Comparison of ENCODE assay signal across 12 mouse cellular contexts in genomic region chr4:98002206-98002605, GRCm38 (mm10).
A peak's percentile ranks its signal among the peaks of the same experiment; 100 is the strongest.
DNase-seq lines count a peak whose midpoint lies in the region; ATAC-seq and TF ChIP-seq lines count a peak whose summit lies in the region.
"Had no signal": no experiment of that assay in that cellular context is flagged by ENCODE, and none has a peak within 500 bp of the region (broad histone marks: within the 10 kb centered on the region; RNA-seq: fewer than 3 reads in every experiment).

No protein-coding gene starts in this region.

- H3K27ac ChIP-seq in heart, embryonic 10.5 days: peak overlapping the region; percentile 26; the same call in 1 of the 2 replicates
- 0 out of 2 replicates have a peak overlapping the region, but pooled peaks have one; percentile 73 for H3K27ac ChIP-seq in liver, postnatal 0 days (ENCODE audit: low read depth)
- peak overlapping the region; percentile 80 for H3K27ac ChIP-seq in forebrain, embryonic 15.5 days (replicated peaks)
- H3K27ac ChIP-seq in neural tube, embryonic 14.5 days (ENCODE audit: low read depth, low read length): 0 out of 2 replicates have a peak overlapping the region, but pooled peaks have one; percentile 39
- H3K27ac ChIP-seq: embryonic facial prominence, embryonic 15.5 days; kidney, embryonic 15.5 days had no signal

- DNase-seq in heart, embryonic 10.5 days (ENCODE audit: low spot score): peak; percentile 62
- DNase-seq in heart, adult 8-10 months (ENCODE audit: low spot score): no peak
- DNase-seq in liver, postnatal 0 days: no peak
- no peak for DNase-seq in liver
- no peak for DNase-seq in right cerebral cortex, postnatal 4 days
- no peak for DNase-seq in left cerebral cortex, adult 11 months (ENCODE audit: low spot score)
- DNase-seq: thymus, adult 2 months had no signal

- no peak for ATAC-seq in liver, postnatal 0 days
- no peak for ATAC-seq in forebrain, embryonic 15.5 days (replicated peaks)
- ATAC-seq in neural tube, embryonic 14.5 days (ENCODE audit: low read depth): no peak

- peaks cover 30% of the 10 kb centered on the region for H3K4me1 ChIP-seq in heart, embryonic 10.5 days
- H3K4me1 ChIP-seq in liver, postnatal 0 days (ENCODE audit: insufficient read depth): peaks cover 22% of the 10 kb centered on the region
- H3K4me1 ChIP-seq in forebrain, embryonic 15.5 days: peaks cover 50% of the 10 kb centered on the region
- H3K4me1 ChIP-seq in neural tube, embryonic 14.5 days (ENCODE audit: control insufficient read depth, insufficient read depth, low read length): peaks cover 19% of the 10 kb centered on the region
- H3K4me1 ChIP-seq: megakaryocyte, embryonic 14.5 days had no signal

- WGBS in heart, embryonic 10.5 days: 69% methylated on average over 5 of the region's 5 CpGs
- 78% methylated on average over 5 of the region's 5 CpGs for WGBS in liver, postnatal 0 days (ENCODE audit: insufficient replicate concordance)
- whole genome bisulfite sequencing in forebrain, embryonic 15.5 days: 73% methylated on average over 5 of the region's 5 CpGs
- WGBS in neural tube, embryonic 14.5 days: 80% methylated on average over 5 of the region's 5 CpGs

- H3K9ac ChIP-seq in liver, postnatal 0 days (replicated peaks): no peak overlapping the region
- H3K9ac ChIP-seq in forebrain, embryonic 15.5 days (replicated peaks): no peak overlapping the region
- no peak overlapping the region for H3K9ac ChIP-seq in neural tube, embryonic 14.5 days (replicated peaks; ENCODE audit: low read depth, low read length)
- H3K9ac ChIP-seq: embryonic facial prominence, embryonic 15.5 days; kidney, embryonic 15.5 days had no signal

- no peak for TF ChIP-seq CTCF in liver, postnatal 0 days (IDR thresholded peaks at IDR 0.05; ENCODE audit: low read depth)

- no peak overlapping the region for H3K4me3 ChIP-seq in heart, embryonic 10.5 days
- no peak overlapping the region for H3K4me3 ChIP-seq in liver, postnatal 0 days (ENCODE audit: low read depth, low read length)
- H3K4me3 ChIP-seq in forebrain, embryonic 15.5 days: no peak overlapping the region
- no peak overlapping the region for H3K4me3 ChIP-seq in neural tube, embryonic 14.5 days (ENCODE audit: low read depth, low read length)
- H3K4me3 ChIP-seq: embryonic facial prominence, embryonic 15.5 days; kidney, embryonic 15.5 days; megakaryocyte, embryonic 14.5 days had no signal

- TF ChIP-seq EP300 in liver, postnatal 0 days (IDR thresholded peaks at IDR 0.05; ENCODE audit: low read depth): no peak

- no peaks in the 10 kb centered on the region for H3K27me3 ChIP-seq in heart, embryonic 10.5 days (ENCODE audit: insufficient read depth, poor library complexity, severe bottlenecking)
- H3K27me3 ChIP-seq in liver, postnatal 0 days (ENCODE audit: insufficient read depth, low read length): no peaks in the 10 kb centered on the region
- no peaks in the 10 kb centered on the region for H3K27me3 ChIP-seq in forebrain, embryonic 15.5 days
- H3K27me3 ChIP-seq in neural tube, embryonic 14.5 days (ENCODE audit: control insufficient read depth, insufficient read depth, low read length): no peaks in the 10 kb centered on the region
- H3K27me3 ChIP-seq: embryonic facial prominence, embryonic 15.5 days; kidney, embryonic 15.5 days had no signal

- H3K9me3 ChIP-seq in heart, embryonic 10.5 days: no peaks in the 10 kb centered on the region
- H3K9me3 ChIP-seq in liver, postnatal 0 days (ENCODE audit: low read length): no peaks in the 10 kb centered on the region
- no peaks in the 10 kb centered on the region for H3K9me3 ChIP-seq in forebrain, embryonic 15.5 days
- no peaks in the 10 kb centered on the region for H3K9me3 ChIP-seq in neural tube, embryonic 14.5 days (ENCODE audit: control insufficient read depth, low read length)
- H3K9me3 ChIP-seq: embryonic facial prominence, embryonic 15.5 days; kidney, embryonic 15.5 days; megakaryocyte, embryonic 14.5 days had no signal

- no peak overlapping the region for H3K4me2 ChIP-seq in liver, postnatal 0 days (ENCODE audit: low read depth, low read length)
- no peak overlapping the region for H3K4me2 ChIP-seq in forebrain, embryonic 15.5 days (replicated peaks)
- no peak overlapping the region for H3K4me2 ChIP-seq in neural tube, embryonic 14.5 days (ENCODE audit: low read depth, low read length)
- H3K4me2 ChIP-seq: embryonic facial prominence, embryonic 15.5 days; kidney, embryonic 15.5 days had no signal

- no peaks in the 10 kb centered on the region for H3K36me3 ChIP-seq in heart, embryonic 10.5 days
- peaks cover 8% of the 10 kb centered on the region; the same call in 1 of the 2 replicates for H3K36me3 ChIP-seq in liver, postnatal 0 days (replicated peaks; ENCODE audit: insufficient read depth, low read length)
- H3K36me3 ChIP-seq in forebrain, embryonic 15.5 days: no peaks in the 10 kb centered on the region
- no peaks in the 10 kb centered on the region for H3K36me3 ChIP-seq in neural tube, embryonic 14.5 days (ENCODE audit: control insufficient read depth, insufficient read depth, low read length)
- H3K36me3 ChIP-seq: embryonic facial prominence, embryonic 15.5 days had no signal

Comparison
In these comparisons a context has a peak if more than half of its experiments do, and no peak if none do; other contexts are left out.
1. H3K27ac ChIP-seq: peak in every context shown above with its lines; median percentile 80 in forebrain, embryonic 15.5 days; 73 in liver, postnatal 0 days; 39 in neural tube, embryonic 14.5 days; 26 in heart, embryonic 10.5 days.